Mouse (Mus musculus): ENCODE results near the gene Loxl1. TPM values are rescaled to one million over a fixed set of nuclear protein-coding genes. Genes with fewer than 3 reads are reported as not detected.
A peak's percentile ranks its signal among the peaks of the same experiment; 100 is the strongest.

Gene Loxl1
- polyA plus RNA-seq, 1 experiment from 2014 or later: 16.0 TPM

DNA sequence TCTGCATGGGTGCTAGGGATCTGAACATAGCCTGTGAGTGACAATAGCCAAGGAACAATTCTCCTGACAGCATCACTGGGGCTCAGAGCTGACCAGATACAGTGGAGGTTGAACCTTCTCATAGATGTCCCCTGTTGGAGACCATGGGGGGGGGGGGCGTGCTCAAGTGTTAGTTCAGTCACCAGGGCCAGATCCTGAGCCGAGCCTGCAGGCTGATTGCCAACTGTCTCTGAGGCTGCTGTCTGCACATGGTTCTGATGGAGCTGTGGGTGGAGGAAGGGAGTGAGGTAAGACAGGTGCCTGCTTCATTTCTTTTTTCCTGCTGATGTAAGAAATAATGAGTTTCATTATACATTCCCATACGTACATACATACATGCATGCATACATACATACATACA, 5.3 kb upstream of the Loxl1 start:
- no peaks in the 10 kb centered on the region for H3K9me3 ChIP-seq (ENCODE audit: control insufficient read depth, low read length)
- no peak; the same call in 1 of the 2 replicates for ATAC-seq (ENCODE audit: insufficient number of reproducible peaks, low FRiP score, low TSS enrichment, low read depth)
- H3K9ac ChIP-seq (ENCODE audit: low read length): no peak overlapping the region
- H3K36me3 ChIP-seq (ENCODE audit: control insufficient read depth, insufficient read depth, low read length): no peaks in the 10 kb centered on the region
- no peak overlapping the region for H3K4me3 ChIP-seq (ENCODE audit: low read depth, low read length)
- DNase-seq (ENCODE audit: low spot score): no peak
- 82% methylated on average over 3 of the region's 3 CpGs for WGBS
- no peak overlapping the region for H3K4me2 ChIP-seq (ENCODE audit: low read depth, severe bottlenecking)
- H3K27me3 ChIP-seq (ENCODE audit: control insufficient read depth, insufficient read depth, low read length): no peaks in the 10 kb centered on the region
- no peak overlapping the region for H3K27ac ChIP-seq (replicated peaks; ENCODE audit: low read depth, low read length)
- H3K4me1 ChIP-seq (ENCODE audit: control insufficient read depth, insufficient read depth, low read length): peaks cover 26% of the 10 kb centered on the region; the same call in 1 of the 2 replicates

DNA sequence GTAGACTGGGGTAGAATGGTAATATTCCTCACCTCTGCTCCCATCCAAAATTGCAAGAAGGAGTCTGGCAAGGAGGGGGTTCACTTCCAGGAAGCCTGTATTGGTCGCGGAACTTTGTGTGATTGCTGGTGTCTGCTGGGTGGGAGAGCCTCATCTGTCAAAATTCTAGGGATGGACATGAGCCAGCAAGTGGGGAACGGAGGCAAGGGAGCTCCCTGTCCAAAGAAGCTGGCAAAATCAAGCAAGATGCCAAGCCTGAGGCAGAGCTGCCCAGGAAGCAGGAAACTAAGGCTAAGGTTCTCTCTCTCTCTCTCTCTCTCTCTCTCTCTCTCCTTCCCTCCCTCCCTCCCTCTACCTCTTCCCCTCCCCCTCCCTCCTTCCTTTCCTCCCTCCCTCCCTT, 4.4 kb upstream of the Loxl1 start:
- Histone ChIP-seq H3K4me2 (ENCODE audit: low read depth, severe bottlenecking) (no peak overlapping the region), H3K9me3 (ENCODE audit: control insufficient read depth, low read length) (no peaks in the 10 kb centered on the region), H3K4me3 (ENCODE audit: low read depth, low read length) (no peak overlapping the region), H3K27me3 (ENCODE audit: control insufficient read depth, insufficient read depth, low read length) (no peaks in the 10 kb centered on the region), H3K36me3 (ENCODE audit: control insufficient read depth, insufficient read depth, low read length) (no peaks in the 10 kb centered on the region), H3K9ac (ENCODE audit: low read length) (no peak overlapping the region), H3K27ac (replicated peaks; ENCODE audit: low read depth, low read length) (no peak overlapping the region), H3K4me1 (ENCODE audit: control insufficient read depth, insufficient read depth, low read length) (peaks cover 34% of the 10 kb centered on the region; the same call in 1 of the 2 replicates)
- DNase-seq (ENCODE audit: low spot score) (no peak), ATAC-seq (ENCODE audit: insufficient number of reproducible peaks, low FRiP score, low TSS enrichment, low read depth) (no peak)
- WGBS: 85% methylated on average over 3 of the region's 3 CpGs

DNA sequence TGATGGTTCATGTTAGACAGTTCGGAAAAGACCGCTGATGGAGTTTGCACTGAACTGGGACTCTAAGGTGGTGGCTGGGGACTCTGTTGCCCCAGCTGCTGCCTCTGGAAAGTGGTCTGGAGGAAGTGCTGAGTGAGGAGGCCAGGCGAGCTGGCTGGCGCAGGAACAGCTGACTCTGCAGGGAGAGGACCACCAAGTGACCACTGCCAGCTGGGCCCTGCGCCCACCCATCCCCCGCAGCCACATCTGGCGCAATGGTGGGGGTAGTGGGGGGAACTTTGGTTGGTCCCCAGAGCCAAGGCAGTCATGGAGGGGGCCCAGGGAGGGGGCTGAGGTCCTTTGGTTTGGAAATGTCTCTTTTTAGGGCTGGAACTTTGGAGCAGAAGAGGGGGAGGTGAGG, 3.8 kb upstream of the Loxl1 start:
- 57% methylated on average over 7 of the region's 7 CpGs for WGBS
- DNase-seq (ENCODE audit: low spot score): no peak
- H3K4me2 ChIP-seq (ENCODE audit: low read depth, severe bottlenecking): peak overlapping the region; percentile 17; the same call in 1 of the 2 replicates
- H3K27me3 ChIP-seq (ENCODE audit: control insufficient read depth, insufficient read depth, low read length): peaks cover 4% of the 10 kb centered on the region
- peaks cover 37% of the 10 kb centered on the region; the same call in 1 of the 2 replicates for H3K4me1 ChIP-seq (ENCODE audit: control insufficient read depth, insufficient read depth, low read length)
- no peak overlapping the region for H3K9ac ChIP-seq (ENCODE audit: low read length)
- ATAC-seq (ENCODE audit: insufficient number of reproducible peaks, low FRiP score, low TSS enrichment, low read depth): no peak
- H3K4me3 ChIP-seq (ENCODE audit: low read depth, low read length): no peak overlapping the region
- H3K36me3 ChIP-seq (ENCODE audit: control insufficient read depth, insufficient read depth, low read length): no peaks in the 10 kb centered on the region
- H3K27ac ChIP-seq (replicated peaks; ENCODE audit: low read depth, low read length): no peak overlapping the region
- H3K9me3 ChIP-seq (ENCODE audit: control insufficient read depth, low read length): no peaks in the 10 kb centered on the region

DNA sequence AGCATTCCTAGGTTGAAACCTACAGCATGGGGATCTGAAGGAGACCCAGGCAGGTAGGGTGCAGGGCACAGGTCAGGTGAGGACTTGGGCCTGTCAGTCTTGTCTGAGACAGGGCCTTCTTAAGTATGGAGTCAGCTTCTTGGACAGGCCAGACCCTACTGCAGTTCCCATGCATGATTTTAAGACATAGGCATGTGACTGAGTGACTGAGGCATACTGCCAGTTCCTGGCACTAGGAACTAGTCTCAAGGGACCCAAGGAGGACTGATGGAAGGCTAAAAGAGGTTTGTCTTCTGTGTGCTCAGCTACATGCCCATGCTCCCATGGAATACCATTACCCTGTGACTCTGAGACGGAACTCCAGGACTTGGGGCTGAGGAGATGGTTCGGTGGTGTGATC, 2.9 kb upstream of the Loxl1 start:
- Histone ChIP-seq H3K4me2 (ENCODE audit: low read depth, severe bottlenecking) (no peak overlapping the region), H3K36me3 (ENCODE audit: control insufficient read depth, insufficient read depth, low read length) (no peaks in the 10 kb centered on the region), H3K9ac (ENCODE audit: low read length) (no peak overlapping the region), H3K27me3 (ENCODE audit: control insufficient read depth, insufficient read depth, low read length) (peaks cover 9% of the 10 kb centered on the region), H3K27ac (replicated peaks; ENCODE audit: low read depth, low read length) (no peak overlapping the region), H3K9me3 (ENCODE audit: control insufficient read depth, low read length) (no peaks in the 10 kb centered on the region; the same call in 1 of the 2 replicates), H3K4me3 (ENCODE audit: low read depth, low read length) (no peak overlapping the region), H3K4me1 (ENCODE audit: control insufficient read depth, insufficient read depth, low read length) (peaks cover 40% of the 10 kb centered on the region; the same call in 1 of the 2 replicates)
- no peak for ATAC-seq (ENCODE audit: insufficient number of reproducible peaks, low FRiP score, low TSS enrichment, low read depth)
- no peak for DNase-seq (ENCODE audit: low spot score)
- 95% methylated on average over 2 of the region's 2 CpGs for WGBS

DNA sequence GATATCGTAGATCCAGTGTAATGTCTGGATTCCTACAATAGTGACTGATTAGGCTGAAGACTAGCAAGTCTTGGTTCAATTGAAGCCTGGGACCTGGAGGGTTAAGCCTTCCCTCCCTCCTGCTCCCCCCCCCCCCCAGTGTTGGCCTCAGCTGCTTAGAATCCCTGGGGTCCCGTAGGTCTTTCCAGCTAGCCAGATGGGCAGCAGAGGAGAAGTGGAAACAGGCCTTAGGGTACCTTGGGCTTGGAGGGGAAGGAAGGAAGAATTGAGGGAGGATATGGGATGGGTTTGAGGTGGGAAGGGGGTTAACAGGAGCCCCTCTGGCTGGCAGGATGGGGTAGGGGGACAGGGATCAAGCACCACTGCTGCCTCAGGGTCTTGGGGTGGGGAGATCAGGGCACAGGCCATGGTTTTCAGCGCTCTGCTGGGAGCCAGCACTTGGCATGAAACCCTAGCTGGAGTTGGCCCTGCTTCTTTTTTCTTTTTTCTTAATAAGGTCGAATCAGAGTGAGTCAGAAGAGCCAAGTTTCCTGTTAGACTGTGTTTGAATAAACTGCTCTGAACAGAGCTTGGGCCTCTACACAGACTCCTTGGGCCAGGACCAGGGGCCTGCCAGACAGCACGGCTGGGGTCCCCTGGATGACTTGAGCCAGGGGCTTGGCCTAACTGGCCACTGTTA, 1.8 kb upstream of the Loxl1 start:
- H3K27me3 ChIP-seq (ENCODE audit: control insufficient read depth, insufficient read depth, low read length): peaks cover 9% of the 10 kb centered on the region
- DNase-seq (ENCODE audit: low spot score): no peak
- peak overlapping the region; percentile 35; the same call in 1 of the 2 replicates for H3K9ac ChIP-seq (ENCODE audit: low read length)
- ATAC-seq (ENCODE audit: insufficient number of reproducible peaks, low FRiP score, low TSS enrichment, low read depth): peak; percentile 13; the same call in 1 of the 2 replicates
- peak overlapping the region; percentile 77 for H3K27ac ChIP-seq (replicated peaks; ENCODE audit: low read depth, low read length)
- no peak overlapping the region for H3K4me3 ChIP-seq (ENCODE audit: low read depth, low read length)
- no peaks in the 10 kb centered on the region for H3K36me3 ChIP-seq (ENCODE audit: control insufficient read depth, insufficient read depth, low read length)
- H3K4me2 ChIP-seq (ENCODE audit: low read depth, severe bottlenecking): peak overlapping the region; percentile 12; the same call in 1 of the 2 replicates
- peaks cover 45% of the 10 kb centered on the region; the same call in 1 of the 2 replicates for H3K4me1 ChIP-seq (ENCODE audit: control insufficient read depth, insufficient read depth, low read length)
- whole genome bisulfite sequencing: 37% methylated on average over 5 of the region's 5 CpGs
- no peaks in the 10 kb centered on the region; the same call in 1 of the 2 replicates for H3K9me3 ChIP-seq (ENCODE audit: control insufficient read depth, low read length)

DNA sequence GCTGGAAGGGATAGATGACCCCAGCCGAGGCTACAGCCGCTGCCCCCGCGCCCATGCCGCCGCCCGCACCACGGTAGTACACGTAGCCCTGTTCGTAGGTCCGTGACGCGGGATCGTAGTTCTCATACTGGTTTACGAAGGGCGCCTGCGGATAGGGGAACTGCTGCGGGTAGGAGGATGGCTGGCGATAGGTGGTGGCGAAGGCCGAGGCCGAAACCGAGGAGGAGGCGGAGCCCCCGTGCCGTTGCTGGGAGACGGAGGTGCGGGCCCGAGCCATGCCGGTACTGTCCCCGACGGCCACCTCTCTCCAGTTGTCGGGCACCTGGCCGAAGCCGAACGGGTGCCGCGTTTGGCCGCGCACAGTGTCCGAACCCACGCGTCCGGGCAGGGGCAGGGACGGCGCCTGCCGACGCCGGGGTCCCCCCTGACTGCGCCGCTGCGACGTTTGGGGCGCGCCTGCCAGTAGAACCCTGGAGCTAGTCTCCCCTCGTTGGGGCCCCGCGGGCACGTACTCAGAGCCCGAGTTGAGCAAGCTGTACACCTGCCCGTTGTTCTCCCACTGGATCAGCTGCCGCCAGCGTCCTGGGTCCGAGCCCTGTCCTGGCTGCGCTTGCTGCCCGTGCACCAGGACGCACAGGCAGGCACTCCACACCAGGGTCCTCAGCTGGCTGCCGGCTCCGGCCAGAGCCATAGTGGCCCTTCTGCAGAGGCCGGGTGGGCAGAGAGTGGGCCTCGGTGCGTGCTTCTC, 616 bp downstream of the Loxl1 start:
- WGBS: 3% methylated on average over 72 of the region's 72 CpGs
- peak; percentile 29; the same call in 1 of the 2 replicates for ATAC-seq (ENCODE audit: insufficient number of reproducible peaks, low FRiP score, low TSS enrichment, low read depth)

DNA sequence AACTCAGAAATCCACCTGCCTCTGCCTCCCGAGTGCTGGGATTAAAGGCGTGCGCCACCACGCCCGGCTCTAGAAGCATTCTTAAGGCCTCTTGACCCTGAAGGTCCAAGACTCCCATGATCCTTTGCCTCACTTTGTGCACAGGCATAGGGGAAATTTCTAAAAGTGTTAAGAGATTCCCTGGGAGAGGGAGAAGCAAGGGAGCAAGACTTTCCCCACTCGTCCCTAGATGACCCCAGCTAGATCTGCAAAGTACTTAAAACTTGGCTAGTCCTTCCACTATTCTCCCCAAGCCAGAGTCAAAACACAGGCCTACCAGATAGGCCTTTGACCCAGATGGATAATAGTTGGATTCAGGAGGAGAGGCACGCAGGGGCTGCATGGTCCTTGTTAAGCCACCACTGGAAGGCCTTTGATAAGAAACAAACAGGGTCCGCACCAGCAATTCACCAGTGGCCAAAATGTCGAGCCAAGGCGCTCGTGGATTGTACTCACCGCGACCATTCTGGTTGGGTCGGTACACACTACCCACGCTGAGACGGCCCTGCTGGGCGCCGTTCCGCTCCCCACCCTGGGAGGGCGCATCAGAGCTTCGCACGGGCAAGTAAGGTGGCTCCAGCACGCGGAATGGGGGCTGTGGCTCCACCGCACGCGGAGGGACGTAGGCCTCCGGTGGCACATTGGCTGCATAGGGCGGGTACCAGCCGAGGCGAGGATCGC, 1.6 kb downstream of the Loxl1 start:
- peaks cover 9% of the 10 kb centered on the region for H3K27me3 ChIP-seq (ENCODE audit: control insufficient read depth, insufficient read depth, low read length)
- ATAC-seq (ENCODE audit: insufficient number of reproducible peaks, low FRiP score, low TSS enrichment, low read depth) (no peak), DNase-seq (ENCODE audit: low spot score) (peak; percentile 58)
- peaks cover 56% of the 10 kb centered on the region for H3K4me1 ChIP-seq (ENCODE audit: control insufficient read depth, insufficient read depth, low read length)
- no peak overlapping the region for H3K27ac ChIP-seq (replicated peaks; ENCODE audit: low read depth, low read length)
- H3K36me3 ChIP-seq (ENCODE audit: control insufficient read depth, insufficient read depth, low read length): no peaks in the 10 kb centered on the region
- peak overlapping the region; percentile 54 for H3K4me3 ChIP-seq (ENCODE audit: low read depth, low read length)
- WGBS: 57% methylated on average over 33 of the region's 33 CpGs
- peak overlapping the region; percentile 72; the same call in 1 of the 2 replicates for H3K9ac ChIP-seq (ENCODE audit: low read length)
- no peaks in the 10 kb centered on the region; the same call in 1 of the 2 replicates for H3K9me3 ChIP-seq (ENCODE audit: control insufficient read depth, low read length)
- H3K4me2 ChIP-seq (ENCODE audit: low read depth, severe bottlenecking): peak overlapping the region; percentile 93

More for the DNA sequence above, 616 bp downstream of the Loxl1 start:
- Histone ChIP-seq H3K9me3 (ENCODE audit: control insufficient read depth, low read length) (no peaks in the 10 kb centered on the region; the same call in 1 of the 2 replicates), H3K9ac (ENCODE audit: low read length) (peak overlapping the region; percentile 72), H3K27ac (replicated peaks; ENCODE audit: low read depth, low read length) (peak overlapping the region; percentile 81), H3K4me2 (ENCODE audit: low read depth, severe bottlenecking) (peak overlapping the region; percentile 93), H3K4me1 (ENCODE audit: control insufficient read depth, insufficient read depth, low read length) (peaks cover 57% of the 10 kb centered on the region), H3K27me3 (ENCODE audit: control insufficient read depth, insufficient read depth, low read length) (peaks cover 9% of the 10 kb centered on the region), H3K4me3 (ENCODE audit: low read depth, low read length) (peak overlapping the region; percentile 54), H3K36me3 (ENCODE audit: control insufficient read depth, insufficient read depth, low read length) (no peaks in the 10 kb centered on the region)
- peak; percentile 75 for DNase-seq (ENCODE audit: low spot score)

Measured in limb, embryonic 11.5 days (tissue).